Mouse (Mus musculus): ENCODE measurements at regions not wholly inside any gene's neighbourhood (a gene's known extent, or its start where the extent isn't known, plus 50 kb on each side); places are given as distances from the start of the nearest gene placed in this dataset.
A peak's percentile ranks its signal among the peaks of the same experiment; 100 is the strongest.

DNA sequence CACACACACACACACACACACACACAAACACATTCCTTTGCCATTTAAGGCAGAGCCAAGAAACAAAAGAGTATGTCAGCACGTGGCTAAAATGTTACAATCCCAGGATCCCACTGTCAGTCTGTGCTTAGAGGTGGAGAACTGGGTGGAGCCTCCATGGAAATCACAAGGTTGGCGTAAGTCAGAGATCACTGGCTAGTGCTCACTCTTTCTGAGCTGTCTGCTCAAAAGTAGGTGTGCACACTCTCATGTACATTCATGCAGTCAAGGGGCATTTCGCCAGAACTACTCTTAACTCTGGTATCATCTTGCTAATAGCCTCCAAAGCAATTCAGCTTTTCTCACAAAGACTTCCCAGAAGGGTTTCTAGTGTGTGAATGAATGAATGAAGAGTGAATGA, 318.2 kb downstream of the Gm45692 start:
- Histone ChIP-seq H3K9me3 (ENCODE audit: low read length) (no peaks in the 10 kb centered on the region), H3K9ac (replicated peaks; ENCODE audit: low read length, poor library complexity, severe bottlenecking) (no peak overlapping the region), H3K27ac (ENCODE audit: low read depth, low read length) (no peak overlapping the region), H3K4me3 (ENCODE audit: low read depth, low read length) (no peak overlapping the region), H3K27me3 (ENCODE audit: insufficient read depth, low read length) (no peaks in the 10 kb centered on the region), H3K4me2 (ENCODE audit: low read depth, low read length, poor library complexity, severe bottlenecking) (no peak overlapping the region), H3K4me1 (ENCODE audit: insufficient read depth, low read length) (no peaks in the 10 kb centered on the region), H3K36me3 (ENCODE audit: insufficient read depth, low read length) (no peaks in the 10 kb centered on the region)
- 76% methylated on average over 3 of the region's 3 CpGs for WGBS
- TF ChIP-seq CTCF (IDR thresholded peaks at IDR 0.05) = no peak
- ATAC-seq (ENCODE audit: low FRiP score) (no peak), DNase-seq (ENCODE audit: low spot score) (no peak)

DNA sequence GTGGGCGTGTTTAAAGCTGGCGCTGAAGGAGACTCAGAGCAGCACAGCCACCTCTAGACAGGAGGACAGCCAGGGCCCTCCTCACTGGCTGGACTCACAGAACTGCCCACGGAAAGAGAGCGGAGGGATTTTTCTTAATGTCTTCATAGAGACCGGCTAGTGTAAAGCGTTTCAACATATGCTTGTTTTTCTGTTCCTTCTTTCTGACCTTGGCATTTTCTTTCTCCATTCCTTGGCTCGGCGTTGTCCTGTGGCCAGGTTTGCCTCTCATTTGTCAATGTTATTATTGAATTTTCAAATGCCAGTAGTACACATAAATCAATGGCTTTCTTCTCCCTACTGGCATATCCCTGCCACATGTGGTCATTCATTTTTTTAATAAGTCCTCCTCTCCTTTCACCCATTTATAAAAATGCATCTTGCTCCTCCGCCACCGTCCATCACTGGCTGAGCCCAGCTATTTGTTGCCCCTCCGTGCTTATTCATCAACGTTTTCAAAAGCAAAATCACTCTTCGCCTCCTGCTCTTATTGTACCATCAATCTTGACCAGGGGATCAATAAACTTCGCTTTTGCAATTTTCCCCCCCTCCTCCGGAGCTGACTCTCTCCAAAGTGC, 319.0 kb downstream of the Gm45692 start:
- no peaks in the 10 kb centered on the region for H3K36me3 ChIP-seq (ENCODE audit: insufficient read depth, low read length)
- no peak overlapping the region for H3K4me2 ChIP-seq (ENCODE audit: low read depth, low read length, poor library complexity, severe bottlenecking)
- no peak overlapping the region for H3K4me3 ChIP-seq (ENCODE audit: low read depth, low read length)
- ATAC-seq (ENCODE audit: low FRiP score) = no peak
- 77% methylated on average over 15 of the region's 15 CpGs for WGBS
- no peaks in the 10 kb centered on the region for H3K27me3 ChIP-seq (ENCODE audit: insufficient read depth, low read length)
- H3K4me1 ChIP-seq (ENCODE audit: insufficient read depth, low read length) = no peaks in the 10 kb centered on the region
- no peak overlapping the region for H3K27ac ChIP-seq (ENCODE audit: low read depth, low read length)
- no peak for TF ChIP-seq CTCF (IDR thresholded peaks at IDR 0.05)
- no peaks in the 10 kb centered on the region for H3K9me3 ChIP-seq (ENCODE audit: low read length)
- no peak overlapping the region for H3K9ac ChIP-seq (replicated peaks; ENCODE audit: low read length, poor library complexity, severe bottlenecking)
- DNase-seq (ENCODE audit: low spot score) = no peak

DNA sequence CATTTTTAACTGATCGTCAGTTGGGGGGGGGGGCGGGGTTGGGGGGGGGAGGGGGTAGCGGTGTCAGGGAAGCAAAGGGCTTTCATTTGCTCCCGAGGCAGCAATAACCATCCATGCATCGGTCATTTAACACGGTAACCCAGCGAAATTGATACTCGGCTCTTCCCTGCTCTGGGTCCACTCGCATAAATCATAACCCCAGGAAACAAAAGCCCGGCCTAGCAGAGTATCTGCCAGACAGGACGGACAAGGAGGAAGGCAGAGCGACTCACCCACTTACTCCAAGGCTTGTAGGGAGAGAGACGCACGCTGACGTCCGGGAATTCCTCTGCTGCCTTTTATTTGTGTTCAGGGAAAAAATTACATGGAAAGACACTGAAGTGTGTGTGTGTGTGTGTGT, 319.5 kb downstream of the Gm45692 start:
- Histone ChIP-seq H3K27ac (ENCODE audit: low read depth, low read length) (no peak overlapping the region), H3K9me3 (ENCODE audit: low read length) (no peaks in the 10 kb centered on the region), H3K4me1 (ENCODE audit: insufficient read depth, low read length) (no peaks in the 10 kb centered on the region), H3K36me3 (ENCODE audit: insufficient read depth, low read length) (no peaks in the 10 kb centered on the region), H3K27me3 (ENCODE audit: insufficient read depth, low read length) (no peaks in the 10 kb centered on the region), H3K9ac (replicated peaks; ENCODE audit: low read length, poor library complexity, severe bottlenecking) (no peak overlapping the region), H3K4me3 (ENCODE audit: low read depth, low read length) (no peak overlapping the region), H3K4me2 (ENCODE audit: low read depth, low read length, poor library complexity, severe bottlenecking) (no peak overlapping the region)
- no peak for TF ChIP-seq CTCF (IDR thresholded peaks at IDR 0.05)
- DNase-seq (ENCODE audit: low spot score) (no peak), ATAC-seq (ENCODE audit: low FRiP score) (no peak)
- 49% methylated on average over 16 of the region's 16 CpGs for WGBS

DNA sequence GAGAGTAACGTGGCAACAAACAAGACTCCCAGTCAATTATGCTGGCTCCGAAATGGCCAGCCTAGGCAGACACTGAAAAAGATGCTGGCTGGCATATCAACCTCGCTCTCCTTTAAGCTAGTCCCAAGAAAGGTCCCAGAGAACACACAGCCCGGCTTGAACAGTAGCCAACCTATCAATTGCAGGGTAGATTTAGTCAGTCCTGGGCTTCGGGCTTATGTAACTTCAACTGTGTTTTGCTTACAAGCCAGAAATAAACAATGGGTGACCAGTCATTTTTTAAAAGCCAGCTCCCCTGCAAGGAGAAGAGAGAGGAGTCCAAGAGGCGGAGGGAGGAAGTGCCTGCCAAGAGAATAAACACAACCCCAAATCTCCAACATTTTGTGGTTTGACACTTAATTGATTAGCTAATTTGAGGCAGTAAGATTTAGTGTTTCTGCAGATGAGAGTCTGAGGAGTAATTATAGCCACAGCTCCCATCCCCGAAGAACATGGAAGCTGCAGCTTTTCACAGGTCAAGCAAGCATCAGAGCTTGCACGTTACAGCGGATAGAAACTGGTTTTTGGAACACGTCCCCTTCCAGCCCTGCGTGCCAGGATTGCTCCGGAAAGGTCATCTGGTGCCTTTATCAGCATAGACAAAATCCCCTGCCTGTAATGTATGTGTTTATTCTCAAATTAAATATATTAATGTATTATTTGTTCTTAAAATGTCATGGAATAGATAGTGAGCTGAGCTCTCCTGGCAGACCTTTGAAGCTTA, 322.1 kb downstream of the Gm45692 start:
- TF ChIP-seq CTCF (IDR thresholded peaks at IDR 0.05) = no peak; the same call in 1 of the 2 replicates

DNA sequence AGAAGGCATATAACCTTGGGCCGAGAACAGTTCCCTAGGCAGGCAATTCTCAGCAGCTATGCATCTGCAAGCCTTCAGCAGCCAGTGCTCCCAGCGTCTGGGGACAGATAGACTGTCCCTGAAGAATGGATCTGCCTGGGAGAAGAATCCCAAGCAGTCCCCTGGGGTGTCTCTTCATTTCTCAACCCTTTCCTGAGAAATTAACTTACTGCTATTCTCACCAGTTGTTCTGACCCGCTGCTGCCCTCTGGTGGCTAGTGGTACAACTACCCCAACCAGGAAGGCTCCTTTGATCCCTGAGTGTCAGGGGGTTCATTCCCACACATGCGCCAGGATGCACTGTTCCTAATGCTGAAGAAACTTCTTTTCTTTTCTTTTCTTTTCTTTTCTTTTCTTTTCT, 323.7 kb downstream of the Gm45692 start:
- ATAC-seq (ENCODE audit: low FRiP score) (no peak), DNase-seq (ENCODE audit: low spot score) (peak; percentile 64)
- Histone ChIP-seq H3K27ac (ENCODE audit: low read depth, low read length) (no peak overlapping the region), H3K4me3 (ENCODE audit: low read depth, low read length) (no peak overlapping the region), H3K4me1 (ENCODE audit: insufficient read depth, low read length) (no peaks in the 10 kb centered on the region), H3K4me2 (ENCODE audit: low read depth, low read length, poor library complexity, severe bottlenecking) (no peak overlapping the region), H3K27me3 (ENCODE audit: insufficient read depth, low read length) (no peaks in the 10 kb centered on the region), H3K36me3 (ENCODE audit: insufficient read depth, low read length) (no peaks in the 10 kb centered on the region), H3K9me3 (ENCODE audit: low read length) (no peaks in the 10 kb centered on the region), H3K9ac (replicated peaks; ENCODE audit: low read length, poor library complexity, severe bottlenecking) (no peak overlapping the region)
- TF ChIP-seq CTCF (IDR thresholded peaks at IDR 0.05) = peak; percentile 73
- WGBS = 44% methylated on average over 4 of the region's 4 CpGs

More for the DNA sequence above, 322.1 kb downstream of the Gm45692 start:
- no peak overlapping the region for H3K4me2 ChIP-seq (ENCODE audit: low read depth, low read length, poor library complexity, severe bottlenecking)
- H3K27ac ChIP-seq (ENCODE audit: low read depth, low read length) = no peak overlapping the region
- H3K9me3 ChIP-seq (ENCODE audit: low read length) = no peaks in the 10 kb centered on the region
- ATAC-seq (ENCODE audit: low FRiP score) = peak; percentile 16; the same call in 1 of the 2 replicates
- H3K27me3 ChIP-seq (ENCODE audit: insufficient read depth, low read length) = no peaks in the 10 kb centered on the region
- no peaks in the 10 kb centered on the region for H3K4me1 ChIP-seq (ENCODE audit: insufficient read depth, low read length)
- no peaks in the 10 kb centered on the region for H3K36me3 ChIP-seq (ENCODE audit: insufficient read depth, low read length)
- no peak overlapping the region for H3K4me3 ChIP-seq (ENCODE audit: low read depth, low read length)
- DNase-seq (ENCODE audit: low spot score) = peak; percentile 81
- no peak overlapping the region for H3K9ac ChIP-seq (replicated peaks; ENCODE audit: low read length, poor library complexity, severe bottlenecking)
- WGBS = 62% methylated on average over 12 of the region's 12 CpGs

DNA sequence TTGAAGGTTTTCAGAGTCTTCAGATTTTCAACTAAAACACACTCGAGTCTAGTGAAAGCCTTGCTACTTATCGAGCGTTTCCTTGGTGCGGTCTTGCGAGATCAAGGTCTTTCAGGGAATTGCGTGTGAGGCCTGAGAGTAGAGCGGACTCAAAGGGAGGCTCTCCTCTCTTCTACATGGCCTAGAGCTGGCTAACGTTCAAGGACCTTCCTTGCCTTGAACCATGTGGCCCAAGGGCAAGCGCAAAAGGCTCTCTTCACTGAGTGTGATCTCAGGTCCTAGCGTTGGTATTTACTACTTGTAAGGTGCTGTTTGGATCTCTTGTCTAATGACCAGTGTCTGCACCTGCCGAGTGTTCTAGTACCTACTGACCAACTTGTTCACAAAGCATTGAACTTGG, 324.4 kb downstream of the Gm45692 start:
- no peak for ATAC-seq (ENCODE audit: low FRiP score)

More for the DNA sequence above, 324.4 kb downstream of the Gm45692 start:
- Histone ChIP-seq H3K9ac (replicated peaks; ENCODE audit: low read length, poor library complexity, severe bottlenecking) (no peak overlapping the region), H3K27me3 (ENCODE audit: insufficient read depth, low read length) (no peaks in the 10 kb centered on the region), H3K4me3 (ENCODE audit: low read depth, low read length) (no peak overlapping the region), H3K4me2 (ENCODE audit: low read depth, low read length, poor library complexity, severe bottlenecking) (no peak overlapping the region), H3K36me3 (ENCODE audit: insufficient read depth, low read length) (no peaks in the 10 kb centered on the region), H3K9me3 (ENCODE audit: low read length) (no peaks in the 10 kb centered on the region), H3K27ac (ENCODE audit: low read depth, low read length) (no peak overlapping the region), H3K4me1 (ENCODE audit: insufficient read depth, low read length) (no peaks in the 10 kb centered on the region)
- no peak for DNase-seq (ENCODE audit: low spot score)
- no peak for TF ChIP-seq CTCF (IDR thresholded peaks at IDR 0.05)
- 96% methylated on average over 11 of the region's 11 CpGs for WGBS
